ENCODE assay signal across 15 mouse cellular contexts in the genomic region with DNA sequence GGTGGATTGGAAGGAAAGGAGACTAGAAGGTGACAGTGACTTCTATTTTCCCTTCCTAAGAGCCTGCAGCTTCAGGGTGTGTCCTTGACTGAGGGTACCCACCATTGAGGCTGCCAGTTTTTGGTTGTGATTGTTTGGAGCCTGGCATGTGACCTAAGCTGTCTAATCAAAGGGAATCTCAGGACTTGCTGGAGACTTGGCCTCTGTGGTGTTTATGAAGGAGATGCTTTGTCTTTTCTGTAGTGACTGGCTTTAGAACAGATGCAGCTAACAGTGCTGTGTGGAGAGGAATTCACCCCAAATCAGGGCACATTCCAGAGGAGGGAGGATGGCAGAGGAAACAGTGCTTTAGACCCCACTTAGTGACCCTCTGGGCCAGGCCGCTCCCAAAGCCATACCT. TPM values are rescaled to one million over a fixed set of nuclear protein-coding genes. Genes with fewer than 3 reads are reported as not detected.
DNase-seq lines count a peak whose midpoint lies in the region; ATAC-seq and TF ChIP-seq lines count a peak whose summit lies in the region.
"Had no signal": no experiment of that assay in that cellular context is flagged by ENCODE, and none has a peak within 500 bp of the region (broad histone marks: within the 10 kb centered on the region; RNA-seq: fewer than 3 reads in every experiment).

No protein-coding gene starts in this region.

- H3K4me2 ChIP-seq in heart, embryonic 13.5 days = no peak overlapping the region
- H3K4me2 ChIP-seq in lung, postnatal 0 days (replicated peaks; ENCODE audit: low read depth, low read length) = no peak overlapping the region
- no peak overlapping the region for H3K4me2 ChIP-seq in limb, embryonic 15.5 days
- H3K4me2 ChIP-seq in forebrain, embryonic 15.5 days (replicated peaks) = no peak overlapping the region
- H3K4me2 ChIP-seq: hindbrain, embryonic 12.5 days had no signal

- H3K27me3 ChIP-seq in heart, embryonic 13.5 days (replicated peaks) = no peaks in the 10 kb centered on the region
- H3K27me3 ChIP-seq in lung, postnatal 0 days (replicated peaks; ENCODE audit: insufficient read depth, low read length) = no peaks in the 10 kb centered on the region
- H3K27me3 ChIP-seq in limb, embryonic 15.5 days = no peaks in the 10 kb centered on the region
- no peaks in the 10 kb centered on the region for H3K27me3 ChIP-seq in forebrain, embryonic 15.5 days
- H3K27me3 ChIP-seq: hindbrain, embryonic 12.5 days; megakaryocyte, embryonic 14.5 days had no signal

- ATAC-seq in heart, embryonic 13.5 days (ENCODE audit: extremely low read depth, insufficient number of reproducible peaks, low FRiP score, low TSS enrichment) = no peak
- no peak for ATAC-seq in lung, postnatal 0 days
- ATAC-seq in limb, embryonic 15.5 days (ENCODE audit: insufficient number of reproducible peaks, low FRiP score, low TSS enrichment, low read depth) = no peak
- no peak for ATAC-seq in forebrain, embryonic 15.5 days (replicated peaks)

- DNase-seq in heart, postnatal 36 days = no peak
- DNase-seq in lung, postnatal 10 days = peak; percentile 10
- no peak for DNase-seq in lung, postnatal 0 days (ENCODE audit: low spot score)
- DNase-seq in yolk sac, embryonic 10.5 days (ENCODE audit: low spot score) = no peak
- DNase-seq: adrenal gland, adult 2 months; cerebellum, adult 9-11 months; kidney, adult 11 months; kidney, postnatal 14 days; thymus, adult 18-20 months had no signal

- WGBS in heart, embryonic 13.5 days = 62% methylated on average over 1 of the region's 1 CpGs
- WGBS in lung, postnatal 0 days = 78% methylated on average over 1 of the region's 1 CpGs
- 90% methylated on average over 1 of the region's 1 CpGs for WGBS in limb, embryonic 15.5 days
- 88% methylated on average over 1 of the region's 1 CpGs for WGBS in forebrain, embryonic 15.5 days

- H3K9ac ChIP-seq in heart, embryonic 13.5 days = peak overlapping the region; percentile 16; the same call in 1 of the 2 replicates
- no peak overlapping the region for H3K9ac ChIP-seq in lung, postnatal 0 days (replicated peaks; ENCODE audit: low read depth)
- H3K9ac ChIP-seq in limb, embryonic 15.5 days = no peak overlapping the region
- H3K9ac ChIP-seq in forebrain, embryonic 15.5 days (replicated peaks) = no peak overlapping the region
- H3K9ac ChIP-seq: hindbrain, embryonic 12.5 days had no signal

- intact Hi-C loops in heart, postnatal 36 days (cut with DNase I) = no loop called here

- TF ChIP-seq CTCF in lung, postnatal 0 days (IDR thresholded peaks at IDR 0.05) = no peak

- no peaks in the 10 kb centered on the region for H3K9me3 ChIP-seq in heart, embryonic 13.5 days
- H3K9me3 ChIP-seq in lung, postnatal 0 days (ENCODE audit: low read length) = no peaks in the 10 kb centered on the region
- H3K9me3 ChIP-seq in limb, embryonic 15.5 days = no peaks in the 10 kb centered on the region
- no peaks in the 10 kb centered on the region for H3K9me3 ChIP-seq in forebrain, embryonic 15.5 days
- H3K9me3 ChIP-seq: hindbrain, embryonic 12.5 days; megakaryocyte, embryonic 14.5 days had no signal

- H3K36me3 ChIP-seq in heart, embryonic 13.5 days = no peaks in the 10 kb centered on the region
- no peaks in the 10 kb centered on the region for H3K36me3 ChIP-seq in lung, postnatal 0 days (ENCODE audit: insufficient read depth, low read length)
- H3K36me3 ChIP-seq in limb, embryonic 15.5 days = no peaks in the 10 kb centered on the region
- no peaks in the 10 kb centered on the region for H3K36me3 ChIP-seq in forebrain, embryonic 15.5 days
- H3K36me3 ChIP-seq: hindbrain, embryonic 12.5 days had no signal

- no peak for TF ChIP-seq EP300 in lung, postnatal 0 days (IDR thresholded peaks at IDR 0.05)

- 0 out of 2 replicates have a peak overlapping the region, but pooled peaks have one; percentile 3 for H3K27ac ChIP-seq in heart, embryonic 13.5 days (replicated peaks)
- no peak overlapping the region for H3K27ac ChIP-seq in lung, postnatal 0 days (ENCODE audit: low read length)
- 0 out of 2 replicates have a peak overlapping the region, but pooled peaks have one; percentile 8 for H3K27ac ChIP-seq in brown adipose tissue, adult 24 weeks (replicated peaks; ENCODE audit: low read depth, low read length)
- H3K27ac ChIP-seq in limb, embryonic 15.5 days = peak overlapping the region; percentile 27; the same call in 1 of the 2 replicates
- no peak overlapping the region for H3K27ac ChIP-seq in forebrain, embryonic 15.5 days (replicated peaks)
- H3K27ac ChIP-seq: hindbrain, embryonic 12.5 days had no signal

- H3K4me3 ChIP-seq in heart, embryonic 13.5 days = no peak overlapping the region
- H3K4me3 ChIP-seq in lung, postnatal 0 days (ENCODE audit: low read depth, low read length) = no peak overlapping the region
- no peak overlapping the region for H3K4me3 ChIP-seq in brown adipose tissue, adult 24 weeks (ENCODE audit: insufficient read depth, low read depth, low read length)
- no peak overlapping the region for H3K4me3 ChIP-seq in limb, embryonic 15.5 days
- H3K4me3 ChIP-seq in forebrain, embryonic 15.5 days = no peak overlapping the region
- H3K4me3 ChIP-seq: hindbrain, embryonic 12.5 days; megakaryocyte, embryonic 14.5 days had no signal

- peaks cover 23% of the 10 kb centered on the region for H3K4me1 ChIP-seq in heart, embryonic 13.5 days
- H3K4me1 ChIP-seq in lung, postnatal 0 days (ENCODE audit: insufficient read depth, low read depth, low read length) = no peaks in the 10 kb centered on the region
- peaks cover 8% of the 10 kb centered on the region; the same call in 1 of the 2 replicates for H3K4me1 ChIP-seq in brown adipose tissue, adult 24 weeks (ENCODE audit: control insufficient read depth, insufficient read depth, insufficient read length, low read length)
- peaks cover 7% of the 10 kb centered on the region; the same call in 1 of the 2 replicates for H3K4me1 ChIP-seq in limb, embryonic 15.5 days
- H3K4me1 ChIP-seq in forebrain, embryonic 15.5 days = no peaks in the 10 kb centered on the region

RNA-seq across cellular contexts. Expression of gene Atrn, which starts 8.6 kb away (rescaled TPM):
- 3.7 and 4.7 TPM in 2 replicates for polyA plus RNA-seq in heart, embryonic 13.5 days (2015; fragmentation: Nextera tagmentation; extraction: Ambion mirVana)
- 10 to 100 TPM; 23.9 to 27.0 TPM for total RNA-seq in heart, postnatal 36 days (2021)
- polyA plus RNA-seq in lung, postnatal 0 days (2015; fragmentation: Nextera tagmentation; extraction: Ambion mirVana) = 5.2 and 5.3 TPM in 2 replicates
- 9.0 and 9.7 TPM in 2 replicates for polyA plus RNA-seq in brown adipose tissue, adult 24 weeks (2012; ENCODE audit: insufficient read depth, insufficient read length, missing spikeins)
- polyA plus RNA-seq in limb, embryonic 15.5 days (2015; fragmentation: Nextera tagmentation; extraction: Ambion mirVana) = 6.6 and 7.7 TPM in 2 replicates
- polyA plus RNA-seq in forebrain, embryonic 15.5 days (2015; fragmentation: Nextera tagmentation; extraction: Ambion mirVana) = 10.7 and 12.2 TPM in 2 replicates

RNA-seq across cellular contexts. Expression of gene 4930402H24Rik, which starts 8.7 kb away (rescaled TPM):
- polyA plus RNA-seq in heart, embryonic 13.5 days (2015; fragmentation: Nextera tagmentation; extraction: Ambion mirVana) = 44.5 and 46.0 TPM in 2 replicates
- total RNA-seq in heart, postnatal 36 days (2021) = 10 to 100 TPM; 53.8 to 60.9 TPM
- polyA plus RNA-seq in lung, postnatal 0 days (2015; fragmentation: Nextera tagmentation; extraction: Ambion mirVana) = 15.6 and 22.9 TPM in 2 replicates
- 62.1 and 105 TPM in 2 replicates for polyA plus RNA-seq in brown adipose tissue, adult 24 weeks (2012; ENCODE audit: insufficient read depth, insufficient read length, missing spikeins)
- polyA plus RNA-seq in limb, embryonic 15.5 days (2015; fragmentation: Nextera tagmentation; extraction: Ambion mirVana) = 32.4 and 36.7 TPM in 2 replicates
- polyA plus RNA-seq in forebrain, embryonic 15.5 days (2015; fragmentation: Nextera tagmentation; extraction: Ambion mirVana) = 96.7 and 97.8 TPM in 2 replicates

Comparison
In these comparisons a context has a peak if more than half of its experiments do, and no peak if none do; other contexts are left out.
1. H3K27ac ChIP-seq: peak in heart, embryonic 13.5 days (single experiment), brown adipose tissue, adult 24 weeks (single experiment) and limb, embryonic 15.5 days (single experiment); none in lung, postnatal 0 days (single experiment) and forebrain, embryonic 15.5 days (single experiment).